Mouse (Mus musculus) liver, embryonic 14.5 days (tissue): ENCODE data around the gene Slc25a51.

Experiments
- CTCF ChIP-seq: IDR thresholded peaks from 2 replicates; pipeline ENCODE4 v1.5.1; 2016; ENCODE audit warnings: antibody characterized with exemption, low read depth, control low read depth
- EP300 ChIP-seq: IDR thresholded peaks from 2 replicates; pipeline ENCODE4 v1.6.1; 2016; ENCODE audit warnings: antibody characterized with exemption, low read depth

- no peak for TF ChIP-seq CTCF
- TF ChIP-seq EP300, result no peak
These were observed 5.2 kb upstream of the Slc25a51 start for GRCm38 (mm10) chr4:45413674-45414338.
